Mouse (Mus musculus) frontal cortex, postnatal 36 days (tissue): Measurements from ENCODE around the gene Cdrt4.

Experiments used
- DNase-seq, 2 experiments: peaks; one replicate each; pipeline ENCODE4 v3.0.0; 2022; ENCODE audit warnings: low spot score in 2 of 2

The Cdrt4 gene

GRCm38 (mm10) chr11:62940176-62940575 is 10.8 kb upstream of the Cdrt4 start:
- no peak for DNase-seq

GRCm38 (mm10) chr11:62943538-62943937 is 7.5 kb upstream of the Cdrt4 start:
- no peak for DNase-seq

GRCm38 (mm10) chr11:62945514-62945913 is 5.5 kb upstream of the Cdrt4 start:
- no peak for DNase-seq

GRCm38 (mm10) chr11:62949548-62949947 is 1.4 kb upstream of the Cdrt4 start:
- no peak for DNase-seq

- DNase-seq, result no peak
Measured at GRCm38 (mm10) chr11:62954766-62955165, 3.8 kb downstream of the Cdrt4 start.

- no peak for DNase-seq
Measured at GRCm38 (mm10) chr11:62955186-62955585, 4.2 kb downstream of the Cdrt4 start.

GRCm38 (mm10) chr11:62955776-62956175 is 4.8 kb downstream of the Cdrt4 start:
- DNase-seq, result no peak

- no peak for DNase-seq
Measured at GRCm38 (mm10) chr11:62957626-62958180, 6.7 kb downstream of the Cdrt4 start.

GRCm38 (mm10) chr11:62963292-62963691 is 12.3 kb downstream of the Cdrt4 start:
- no peak for DNase-seq

- DNase-seq, result no peak
Measured at GRCm38 (mm10) chr11:62966424-62966764, 15.4 kb downstream of the Cdrt4 start.

GRCm38 (mm10) chr11:62966765-62967633 is 16.0 kb downstream of the Cdrt4 start:
- DNase-seq, result peak; percentile 21 to 23

GRCm38 (mm10) chr11:62977176-62977575 is 26.2 kb downstream of the Cdrt4 start:
- no peak for DNase-seq

GRCm38 (mm10) chr11:62978886-62979285 is 27.9 kb downstream of the Cdrt4 start:
- no peak for DNase-seq

GRCm38 (mm10) chr11:62981729-62982128 is 30.7 kb downstream of the Cdrt4 start:
- DNase-seq, result no peak

- DNase-seq, result no peak
Measured at GRCm38 (mm10) chr11:62983793-62984192, 32.8 kb downstream of the Cdrt4 start.

- DNase-seq, result no peak
Measured at GRCm38 (mm10) chr11:62984365-62984764, 33.4 kb downstream of the Cdrt4 start.

- no peak for DNase-seq
Measured at GRCm38 (mm10) chr11:62985075-62985474, 34.1 kb downstream of the Cdrt4 start.

- DNase-seq, result no peak
Measured at GRCm38 (mm10) chr11:62986578-62986977, 35.6 kb downstream of the Cdrt4 start.

- no peak for DNase-seq
Measured at GRCm38 (mm10) chr11:62990150-62990685, 39.2 kb downstream of the Cdrt4 start.

GRCm38 (mm10) chr11:62990811-62991210 is 39.8 kb downstream of the Cdrt4 start:
- DNase-seq, result no peak

GRCm38 (mm10) chr11:62992545-62993242 is 41.7 kb downstream of the Cdrt4 start:
- DNase-seq, result no peak

GRCm38 (mm10) chr11:62995066-62995754 is 44.2 kb downstream of the Cdrt4 start:
- DNase-seq, result no peak
